Mouse (Mus musculus) thymus, adult 2 months (tissue): ENCODE data around the gene Tmem211. TPM values are rescaled to one million over a fixed set of nuclear protein-coding genes. Genes with fewer than 3 reads are reported as not detected.

ENCODE experiments used
- DNase-seq: peaks from one replicate; pipeline ENCODE4 v3.0.0; 2021
- H3K27ac ChIP-seq: fragments of 200-500 bp; 2 replicates; pipeline ENCODE4 v1.5.1; 2012; ENCODE audit warnings: low read length, control low read depth; ENCODE audit not compliant: control insufficient read depth, insufficient read depth
- H3K27me3 ChIP-seq: fragments of 200-500 bp; 2 replicates; pipeline ENCODE4 v1.6.1; 2012; ENCODE audit warnings: mild to moderate bottlenecking, low read length, moderate library complexity, mixed read lengths; ENCODE audit not compliant: control insufficient read depth, insufficient read depth
- H3K36me3 ChIP-seq: fragments of 200-500 bp; 2 replicates; pipeline ENCODE4 v1.6.1; 2012; ENCODE audit warnings: mild to moderate bottlenecking, low read length, moderate library complexity; ENCODE audit not compliant: control insufficient read depth, insufficient read depth
- H3K4me1 ChIP-seq: fragments of 200-500 bp; replicated peaks from 2 replicates; pipeline ENCODE4 v1.6.1; 2012; ENCODE audit warnings: low read length; ENCODE audit not compliant: control insufficient read depth, insufficient read depth
- H3K4me3 ChIP-seq: fragments of 200-500 bp; 2 replicates; pipeline ENCODE4 v1.5.1; 2012; ENCODE audit warnings: mild to moderate bottlenecking, low read length, control low read depth, moderate library complexity; ENCODE audit not compliant: control insufficient read depth, insufficient read depth
- CTCF ChIP-seq: fragments of 200-500 bp; IDR thresholded peaks from 2 replicates; pipeline ENCODE4 v1.5.1; 2012; ENCODE audit warnings: mild to moderate bottlenecking, control low read depth, low read length, moderate library complexity, borderline replicate concordance; ENCODE audit not compliant: control insufficient read depth, poor library complexity, insufficient read depth; ENCODE audit errors: extremely low read depth
- POLR2A ChIP-seq: fragments of 200-500 bp; IDR thresholded peaks from 2 replicates; pipeline ENCODE4 v1.6.1; 2012; ENCODE audit warnings: mild to moderate bottlenecking, low read length, control low read depth, moderate library complexity; ENCODE audit not compliant: control insufficient read depth, poor library complexity, insufficient read depth; ENCODE audit errors: extremely low read depth
- WGBS: fragments of 180-500 bp; shearing (Covaris S2); methylation state at CpG from one replicate; pipeline ENCODE4 v1.1.7; 2018; 5-methylcytosine and 5-hydroxymethylcytosine counted together
- polyA plus RNA-seq: library from polyadenylated mRNA; depleted of rRNA; stranded (reverse); fragments of >200 nt; gene quantifications from 2 replicates; pipeline ENCODE4 v1.2.3, GENCODE M21; 2012

Tmem211 gene
- polyA plus RNA-seq, 1 experiment: not detected

- DNase-seq: no peak
- H3K4me3 ChIP-seq: no peak overlapping the region
- WGBS: 95% methylated on average over 14 of the region's 14 CpGs
- H3K36me3 ChIP-seq: no peaks in the 10 kb centered on the region
- H3K4me1 ChIP-seq: no peaks in the 10 kb centered on the region; the same call in 1 of the 2 replicates
- TF ChIP-seq POLR2A: no peak
- TF ChIP-seq CTCF: no peak
- no peak overlapping the region for H3K27ac ChIP-seq
- no peaks in the 10 kb centered on the region for H3K27me3 ChIP-seq
Observed at GRCm38 (mm10) chr5:113191901-113192300, 34.8 kb upstream of the Tmem211 start.

- TF ChIP-seq CTCF (no peak), POLR2A (no peak)
- Histone ChIP-seq H3K4me3 (no peak overlapping the region), H3K4me1 (no peaks in the 10 kb centered on the region), H3K36me3 (no peaks in the 10 kb centered on the region), H3K27ac (no peak overlapping the region), H3K27me3 (no peaks in the 10 kb centered on the region)
- 95% methylated on average over 18 of the region's 18 CpGs for WGBS
- no peak for DNase-seq
Observed at GRCm38 (mm10) chr5:113193762-113194161, 32.9 kb upstream of the Tmem211 start.

- TF ChIP-seq CTCF (no peak), POLR2A (no peak)
- no peaks in the 10 kb centered on the region for H3K27me3 ChIP-seq
Observed at GRCm38 (mm10) chr5:113195451-113195850, 31.3 kb upstream of the Tmem211 start.

GRCm38 (mm10) chr5:113195907-113196306, 30.8 kb upstream of the Tmem211 start:
- no peak for DNase-seq
- TF ChIP-seq POLR2A (no peak), CTCF (no peak)
- H3K4me1 ChIP-seq: no peaks in the 10 kb centered on the region
- WGBS: 98% methylated on average over 6 of the region's 6 CpGs
- H3K27ac ChIP-seq: no peak overlapping the region
- H3K27me3 ChIP-seq: no peaks in the 10 kb centered on the region
- no peaks in the 10 kb centered on the region for H3K36me3 ChIP-seq
- no peak overlapping the region for H3K4me3 ChIP-seq

More at GRCm38 (mm10) chr5:113195451-113195850, 31.3 kb upstream of the Tmem211 start:
- Histone ChIP-seq H3K36me3 (no peaks in the 10 kb centered on the region), H3K4me1 (no peaks in the 10 kb centered on the region), H3K27ac (no peak overlapping the region), H3K4me3 (no peak overlapping the region)
- no peak for DNase-seq
- WGBS: 77% methylated on average over 12 of the region's 12 CpGs

GRCm38 (mm10) chr5:113196916-113197794, 29.6 kb upstream of the Tmem211 start:
- WGBS: 83% methylated on average over 9 of the region's 9 CpGs
- no peaks in the 10 kb centered on the region for H3K4me1 ChIP-seq
- H3K27ac ChIP-seq: no peak overlapping the region
- no peaks in the 10 kb centered on the region for H3K36me3 ChIP-seq
- no peaks in the 10 kb centered on the region for H3K27me3 ChIP-seq
- no peak overlapping the region for H3K4me3 ChIP-seq
- DNase-seq: no peak
- TF ChIP-seq POLR2A: no peak
- TF ChIP-seq CTCF: no peak

GRCm38 (mm10) chr5:113199126-113199771, 27.5 kb upstream of the Tmem211 start:
- no peaks in the 10 kb centered on the region for H3K27me3 ChIP-seq
- H3K4me1 ChIP-seq: no peaks in the 10 kb centered on the region
- H3K27ac ChIP-seq: no peak overlapping the region
- DNase-seq: no peak
- no peak overlapping the region for H3K4me3 ChIP-seq
- no peaks in the 10 kb centered on the region for H3K36me3 ChIP-seq
- 85% methylated on average over 8 of the region's 8 CpGs for whole genome bisulfite sequencing
- no peak for TF ChIP-seq CTCF
- TF ChIP-seq POLR2A: no peak
